Mouse (Mus musculus) left cerebral cortex, postnatal 36 days (tissue): ENCODE measurements around the gene Col20a1. TPM values are rescaled to one million over a fixed set of nuclear protein-coding genes. Genes with fewer than 3 reads are reported as not detected.

ENCODE experiments used
- DNase-seq, 2 experiments: peaks; one replicate each; pipeline ENCODE4 v3.0.0; 2021 to 2022; ENCODE audit warnings: low spot score in 2 of 2, mixed read lengths in 1 of 2
- intact Hi-C: fragments of 180-260 bp; cut with DNase I; formaldehyde crosslinking; loops from one replicate; pipeline ENCODE4 v1.15.1; 2025
- total RNA-seq, 2 experiments: library from RNA; stranded (reverse); gene quantifications; 2 replicates each; pipeline ENCODE4 v1.2.3; 2021

Col20a1 gene
- total RNA-seq, 2 experiments from 2014 or later, result 1.3 to 2.1 TPM

DNA sequence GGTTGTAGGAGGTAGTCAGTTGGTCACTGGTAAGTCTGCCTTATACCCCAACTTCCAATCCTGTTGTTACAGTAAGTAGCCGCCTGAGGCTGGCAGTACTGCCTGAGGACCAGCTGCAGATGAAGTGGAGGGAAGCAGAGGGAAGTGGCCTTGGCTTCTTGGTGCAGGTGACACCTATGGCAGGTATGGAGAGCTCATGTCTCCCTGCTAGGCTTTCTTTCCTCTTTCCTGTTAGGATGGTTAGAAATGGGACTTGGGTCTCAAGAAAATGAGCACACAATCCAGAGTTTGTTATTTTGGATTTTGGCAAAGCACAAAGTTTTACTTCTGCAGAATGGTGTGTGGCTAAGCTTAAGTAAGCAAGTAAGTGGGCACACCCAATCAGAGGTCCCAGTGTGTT lies 2.6 kb downstream of the Col20a1 start:
- intact Hi-C loops, result no loop called here

DNA sequence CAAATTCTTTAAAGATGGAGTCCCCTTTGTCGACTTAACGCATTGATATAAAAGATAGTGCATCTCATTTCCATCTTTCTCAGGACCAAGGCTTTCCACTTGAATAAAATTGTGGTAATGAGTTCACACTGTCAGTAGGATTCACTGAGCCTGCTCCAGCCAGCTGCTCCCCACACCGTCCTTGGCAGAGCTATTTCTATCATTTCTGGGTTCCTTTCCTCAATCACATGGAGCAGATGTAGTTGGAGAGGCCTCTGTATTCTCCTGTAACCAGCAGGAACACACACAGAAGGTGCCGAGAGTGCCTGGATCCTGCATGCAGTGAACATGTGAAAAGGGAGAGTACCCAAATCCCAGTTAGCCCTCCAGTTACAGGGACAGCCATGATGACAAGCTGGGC lies 4.0 kb downstream of the Col20a1 start:
- intact Hi-C loops, result no loop called here

More for the DNA sequence above, 2.6 kb downstream of the Col20a1 start:
- DNase-seq, result no peak

DNA sequence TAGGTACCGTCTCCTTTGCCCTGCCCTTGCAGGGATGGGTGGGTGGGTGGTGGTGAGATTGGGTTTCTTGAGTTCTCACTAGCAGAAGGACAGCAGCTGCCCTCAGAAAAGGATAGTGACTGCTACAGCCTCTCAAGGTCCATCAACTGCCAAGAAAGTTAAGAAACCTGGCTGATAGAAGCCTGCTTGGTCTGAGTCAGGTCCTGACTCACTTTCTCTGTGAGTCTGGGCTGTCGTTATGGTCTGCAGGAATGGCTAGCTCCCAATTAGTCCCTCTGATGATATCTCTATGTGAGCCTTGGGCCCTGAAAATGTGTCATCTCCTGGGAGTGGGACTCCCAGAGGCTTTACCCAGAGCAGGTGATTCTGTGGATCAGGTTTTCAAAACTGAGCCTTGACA lies 8.0 kb downstream of the Col20a1 start:
- intact Hi-C loops, result no loop called here
- DNase-seq, result no peak

More for the DNA sequence above, 4.0 kb downstream of the Col20a1 start:
- no peak for DNase-seq

DNA sequence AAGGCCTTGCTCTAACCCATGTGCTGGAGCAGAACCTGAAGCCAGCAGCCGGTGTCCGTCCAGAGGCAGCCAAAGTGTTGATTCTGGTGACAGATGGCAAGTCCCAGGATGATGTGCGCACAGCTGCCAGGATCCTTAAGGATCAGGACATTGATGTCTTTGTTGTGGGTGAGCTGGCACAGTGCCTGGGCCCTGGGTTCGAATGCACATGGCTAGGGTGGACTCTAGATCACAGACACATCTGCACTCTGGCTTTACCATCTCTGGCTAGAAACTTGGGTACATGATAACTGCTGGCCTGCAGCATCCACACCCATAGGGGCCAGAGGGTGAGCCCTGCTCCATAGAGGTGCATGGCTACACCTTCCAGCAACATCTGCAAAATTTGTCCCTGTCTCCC lies 9.1 kb downstream of the Col20a1 start:
- intact Hi-C loops, result no loop called here
- DNase-seq, result no peak

DNA sequence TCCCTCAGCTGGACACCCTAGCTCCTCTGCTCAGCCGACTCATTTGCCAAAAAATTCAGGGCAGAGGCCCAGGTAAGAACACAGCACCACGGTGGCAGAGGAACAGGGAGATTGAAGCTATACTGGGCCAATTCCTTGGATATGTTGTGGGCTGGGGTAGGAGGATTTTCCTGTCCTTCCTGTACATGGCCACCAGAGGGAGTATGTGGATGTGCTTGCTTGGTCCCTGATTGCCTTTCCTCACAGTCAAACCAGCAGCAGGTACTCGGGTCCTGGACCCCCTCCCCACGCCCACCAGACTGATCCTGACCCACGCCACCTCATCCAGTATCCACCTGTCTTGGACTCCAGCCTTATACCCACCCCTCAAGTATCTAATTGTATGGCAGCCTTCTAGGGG lies 10.1 kb downstream of the Col20a1 start:
- intact Hi-C loops, result loop anchor here (1.0 to 2.0 kb wide), 2 partner anchors 64 to 76 kb away; no protein-coding TSS in a partner anchor
- DNase-seq, result peak; percentile 48 to 53

DNA sequence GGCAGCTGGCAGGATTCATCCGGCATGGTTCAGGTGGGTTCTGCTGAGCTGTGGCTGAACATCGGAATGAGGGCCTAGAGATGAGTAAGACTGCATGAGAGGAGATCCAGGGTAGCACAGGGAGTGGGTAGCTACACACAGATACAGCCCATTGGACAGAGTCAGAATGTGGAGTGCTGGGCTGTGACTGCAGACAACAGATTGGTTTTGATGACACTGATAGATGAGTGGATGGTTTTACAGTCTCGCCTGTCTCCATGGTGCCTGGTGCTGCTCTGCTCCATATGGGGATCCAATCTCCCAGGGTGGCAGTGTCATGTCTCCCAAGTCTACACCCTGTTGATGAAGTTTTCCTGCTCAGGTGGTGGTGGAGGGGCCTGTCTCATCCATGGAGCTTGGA lies 10.6 kb downstream of the Col20a1 start:
- DNase-seq, result no peak
- intact Hi-C loops, result loop anchor here (1.0 to 2.0 kb wide), 2 partner anchors 63 to 76 kb away; no protein-coding TSS in a partner anchor

DNA sequence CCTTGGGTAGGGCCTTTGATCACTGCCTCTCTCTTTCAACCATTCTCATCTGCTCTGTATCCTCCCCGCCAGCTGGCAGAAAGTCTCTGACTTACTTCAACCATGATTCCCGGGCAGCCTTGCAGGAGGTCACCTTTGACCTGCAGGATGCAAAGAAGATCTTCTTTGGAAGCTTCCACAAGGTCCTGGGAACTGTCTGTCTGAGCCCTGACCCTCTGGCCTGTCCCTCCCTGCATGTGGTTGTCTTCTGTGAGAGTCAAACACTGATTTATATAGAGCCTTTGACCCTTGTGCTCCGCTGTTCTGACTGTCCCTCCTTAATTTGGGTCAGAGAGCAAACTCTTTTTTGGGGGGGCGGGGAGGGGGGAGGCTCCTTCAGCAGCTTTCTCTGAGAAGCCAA lies 20.7 kb downstream of the Col20a1 start:
- no peak for DNase-seq
- intact Hi-C loops, result no loop called here

DNA sequence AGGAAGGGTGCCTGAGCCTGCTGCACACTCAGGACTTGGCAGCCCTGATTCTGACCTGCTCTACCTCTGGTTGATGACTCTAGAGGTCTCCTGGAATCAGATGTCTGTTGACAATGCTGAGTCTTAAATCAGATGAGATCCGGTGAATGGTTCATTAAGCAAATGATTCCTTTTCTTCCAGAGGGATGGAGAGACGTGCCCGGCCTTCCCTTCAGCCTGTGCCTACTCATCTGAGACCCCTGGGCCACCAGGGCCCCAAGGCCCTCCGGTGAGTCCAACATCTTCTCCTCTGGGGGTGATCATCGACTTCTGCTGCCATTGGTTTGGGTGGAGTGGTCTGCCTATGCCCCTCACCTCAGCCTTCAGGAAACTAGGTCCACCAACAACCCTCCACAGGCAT lies 22.0 kb downstream of the Col20a1 start:
- intact Hi-C loops, result no loop called here

DNA sequence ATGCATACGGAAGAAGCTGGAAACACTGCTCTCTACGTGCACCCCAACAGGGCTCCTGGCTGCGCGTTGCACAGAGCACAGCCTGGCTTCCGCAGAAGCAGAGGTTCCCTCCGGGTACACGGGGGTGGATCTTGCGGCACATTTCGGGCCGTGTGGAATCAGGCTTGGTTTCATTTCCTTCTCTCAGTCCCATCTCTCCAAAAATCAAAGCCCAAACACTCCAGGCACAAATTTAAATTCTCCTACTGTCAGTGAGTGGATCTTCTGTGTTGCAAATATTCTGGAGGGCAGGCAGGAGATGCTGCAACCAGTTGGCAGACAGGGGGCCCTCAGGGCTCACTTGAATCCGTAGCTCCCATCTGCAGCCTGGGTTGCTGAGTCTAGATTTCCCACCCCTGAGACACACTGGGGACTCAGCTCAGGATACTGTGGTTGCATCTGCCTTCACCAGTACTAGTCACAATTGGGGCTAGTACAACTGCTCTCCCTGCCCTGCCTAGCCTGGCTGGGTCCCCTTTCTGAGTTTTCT lies 45.1 kb downstream of the Col20a1 start:
- intact Hi-C loops, result loop anchor here (5.0 kb wide), 1 partner anchor 41 kb away; no protein-coding TSS in a partner anchor
- DNase-seq, result peak in 1 of 2 experiments; percentile 38

More for the DNA sequence above, 22.0 kb downstream of the Col20a1 start:
- DNase-seq, result no peak

DNA sequence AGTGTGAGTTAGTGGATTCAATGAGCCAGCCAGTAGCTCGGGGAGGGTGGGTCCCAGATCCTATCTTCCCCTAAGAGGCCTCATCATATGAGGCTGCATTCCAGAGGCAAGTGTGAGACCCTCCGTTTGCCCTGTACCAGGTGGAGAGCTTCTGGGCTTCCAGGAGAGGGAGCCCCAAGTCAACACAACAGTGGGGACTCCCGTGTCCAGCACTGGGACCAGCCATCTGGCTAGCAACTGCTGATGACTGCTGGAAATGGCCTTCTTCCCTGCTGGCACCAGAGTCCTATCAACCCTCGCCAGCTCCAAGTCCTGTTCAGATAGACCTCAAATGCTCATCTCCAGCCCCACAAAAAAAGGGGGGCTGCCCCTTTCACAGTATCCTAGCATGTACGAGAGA lies 46.1 kb downstream of the Col20a1 start:
- peak in 1 of 2 experiments; percentile 32 for DNase-seq
- intact Hi-C loops, result loop anchor here (2.0 to 5.0 kb wide), 2 partner anchors 26 to 40 kb away; no protein-coding TSS in a partner anchor

DNA sequence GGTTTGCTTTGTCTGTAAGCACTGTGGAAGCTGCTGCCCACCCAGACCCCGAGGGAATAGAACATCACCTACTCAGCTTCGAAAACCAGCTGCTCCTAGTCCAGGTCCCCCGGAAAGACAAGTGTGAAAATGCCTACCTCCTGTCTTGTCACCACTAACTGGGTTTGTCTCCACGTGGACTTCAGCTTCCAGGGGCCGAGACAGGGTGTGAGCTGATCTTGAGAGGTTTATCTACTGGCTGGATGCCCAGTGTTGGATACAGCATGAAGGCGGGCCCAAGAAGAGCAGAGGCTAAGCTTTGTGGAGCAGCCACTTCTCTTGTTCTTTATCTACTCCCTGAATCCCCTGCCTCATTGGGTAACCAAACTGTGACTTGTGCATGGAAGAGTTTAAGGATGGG lies 47.0 kb downstream of the Col20a1 start:
- intact Hi-C loops, result loop anchor here (2.0 to 5.0 kb wide), 2 partner anchors 25 to 39 kb away; no protein-coding TSS in a partner anchor
- no peak for DNase-seq

DNA sequence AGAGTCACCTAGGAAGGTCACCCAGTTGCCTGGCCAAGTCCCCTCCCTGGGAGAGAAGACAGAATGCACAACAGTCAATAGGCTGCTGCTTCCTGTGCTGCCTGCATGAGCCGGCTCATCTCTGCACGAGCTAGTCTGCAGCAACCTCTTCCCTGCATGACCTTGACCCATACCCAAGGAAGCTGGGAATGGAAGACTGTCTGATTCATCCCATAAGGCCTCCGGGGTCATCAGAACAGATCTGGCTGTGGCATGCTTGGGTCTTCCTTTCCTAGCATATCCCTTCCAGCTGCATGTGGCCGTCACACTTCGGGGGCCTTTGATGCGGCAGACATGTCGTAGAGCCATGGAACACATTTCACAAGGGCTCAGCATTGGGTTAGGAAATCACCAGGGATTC lies 48.9 kb downstream of the Col20a1 start:
- DNase-seq, result no peak
- intact Hi-C loops, result no loop called here

DNA sequence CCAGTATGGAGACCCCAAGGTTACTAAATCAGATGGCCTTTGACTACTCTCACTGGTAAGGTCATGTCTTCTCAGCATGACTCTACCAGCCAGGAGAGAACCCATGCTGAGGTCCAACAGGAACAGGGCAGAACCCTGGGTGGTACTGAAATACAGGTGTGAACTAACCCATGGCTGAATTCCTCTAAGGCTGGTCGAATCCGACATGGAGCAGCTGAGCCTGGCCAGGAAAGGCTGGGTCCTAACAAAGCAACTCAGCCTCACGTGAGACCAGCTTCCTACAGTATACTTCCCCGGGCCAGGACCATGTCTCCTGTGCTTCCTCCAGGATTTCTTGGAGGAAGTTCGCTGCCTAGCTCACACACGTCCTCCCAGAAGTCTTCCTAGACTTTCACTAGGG lies 50.2 kb downstream of the Col20a1 start:
- DNase-seq, result no peak
- intact Hi-C loops, result no loop called here

DNA sequence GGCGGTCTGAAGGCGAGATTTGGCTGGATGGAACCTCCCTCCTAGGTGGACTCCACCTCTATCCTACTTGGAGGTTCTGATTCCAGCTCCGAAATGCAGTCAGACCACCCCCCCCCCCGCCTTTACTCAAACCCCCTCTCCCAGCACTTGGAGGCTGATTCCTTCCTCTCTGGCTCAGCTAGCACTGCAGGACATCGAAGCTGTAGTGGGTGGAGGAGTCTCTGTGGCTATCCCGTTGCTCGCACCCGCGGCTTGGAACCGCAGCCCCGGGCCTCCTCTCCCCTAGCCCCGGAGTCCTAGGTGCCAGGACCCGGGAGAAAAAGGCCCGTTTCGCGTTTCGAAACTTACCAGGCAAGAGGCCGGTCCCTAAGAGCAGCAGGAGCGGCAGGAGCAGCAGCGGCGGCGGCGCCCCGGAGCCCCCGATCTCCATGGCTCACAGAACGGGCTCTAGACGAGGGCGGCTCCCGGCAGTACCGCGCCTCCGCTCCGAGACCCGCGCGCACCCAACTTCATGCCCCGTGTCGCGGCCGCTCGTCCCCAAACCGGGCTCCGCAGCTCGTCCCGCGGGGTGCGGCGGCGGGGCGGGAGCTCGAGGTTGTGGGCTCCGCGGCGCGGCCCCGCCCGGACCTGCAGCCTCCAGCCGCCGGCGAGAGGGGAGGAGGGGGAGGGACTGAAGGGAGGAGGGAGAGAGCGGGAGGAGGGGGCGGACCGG lies 52.5 kb downstream of the Col20a1 start:
- peak; percentile 21 to 38 for DNase-seq
- intact Hi-C loops, result no loop called here

DNA sequence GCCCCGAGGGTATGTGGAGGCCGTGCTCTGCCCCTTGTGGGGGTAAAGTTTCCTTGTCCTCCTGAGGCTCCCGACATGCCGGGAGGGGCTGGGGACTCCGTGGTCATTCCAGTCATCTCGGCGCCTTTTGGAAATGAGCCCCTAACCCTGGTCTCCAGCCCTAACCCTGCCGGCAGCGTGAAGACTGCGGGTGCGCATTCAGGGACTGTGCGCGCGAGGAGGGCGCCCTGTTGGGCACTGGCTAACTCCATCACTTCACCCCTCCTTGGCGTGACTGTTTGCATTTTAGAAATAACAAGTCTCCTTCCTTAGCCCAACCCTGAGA lies 53.0 kb downstream of the Col20a1 start:
- no peak for DNase-seq
- intact Hi-C loops, result no loop called here

DNA sequence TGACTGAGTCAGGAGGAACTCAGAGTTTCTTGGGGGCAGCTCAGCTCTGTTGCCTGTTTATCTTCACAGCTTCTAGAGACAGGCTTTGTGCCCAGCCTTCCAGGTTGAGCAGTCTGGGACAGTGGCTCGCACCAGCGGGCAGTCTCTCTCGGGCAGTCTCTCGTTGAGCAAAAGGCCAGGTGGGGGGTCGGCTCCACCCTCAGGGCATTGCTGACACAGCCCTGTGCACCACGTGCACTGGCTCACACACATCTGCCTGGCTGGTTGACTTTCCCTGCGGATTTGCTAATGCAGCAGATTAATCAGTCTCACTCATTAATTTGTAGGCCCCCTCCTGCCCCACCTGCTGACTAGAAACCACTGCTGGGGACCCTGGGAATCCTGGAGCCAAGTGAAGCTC lies 55.6 kb downstream of the Col20a1 start:
- intact Hi-C loops, result no loop called here
- no peak for DNase-seq

DNA sequence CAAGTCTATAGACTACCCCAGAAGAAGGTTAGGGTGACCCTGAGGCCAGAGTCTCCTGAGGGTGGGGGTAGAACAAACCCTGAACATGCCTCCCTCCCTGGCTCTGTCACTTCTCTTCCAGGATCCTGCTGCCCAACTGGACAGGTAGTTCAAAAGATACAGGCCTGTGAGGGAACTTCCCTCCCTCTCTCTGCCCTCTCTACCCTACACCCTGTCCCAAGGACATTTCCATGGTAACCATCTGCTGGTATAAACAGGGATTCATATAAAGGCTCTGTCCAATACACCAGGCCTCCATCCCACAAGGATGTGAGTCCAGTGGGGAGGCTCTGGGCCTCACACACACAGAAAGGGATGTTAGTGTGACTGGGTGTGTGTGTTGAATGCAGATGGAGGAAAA lies 56.0 kb downstream of the Col20a1 start:
- no peak for DNase-seq
- intact Hi-C loops, result no loop called here

DNA sequence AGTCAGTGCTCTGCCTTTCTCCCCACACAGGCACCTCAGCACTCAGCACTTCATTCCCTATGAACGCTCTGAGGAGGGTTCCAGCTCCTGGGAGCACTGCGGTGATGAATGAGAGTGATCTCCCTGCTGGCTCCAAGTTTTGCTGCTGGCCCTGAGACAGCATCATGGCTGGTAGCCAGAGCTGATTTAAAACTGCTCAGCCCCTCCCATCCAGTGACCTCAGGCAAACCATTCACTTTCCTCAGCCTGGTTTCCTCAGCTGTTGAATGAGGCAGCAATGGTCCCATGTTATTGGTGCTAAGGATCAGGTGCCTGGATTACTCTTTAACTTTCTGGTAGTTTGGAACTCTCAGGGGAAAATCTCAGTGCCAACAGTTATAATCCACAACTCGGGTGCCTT lies 57.1 kb downstream of the Col20a1 start, which contains the start of gene Chrna4:
TSS of gene Chrna4 (minus strand) at position 110 of the 400 bp plus-strand sequence.
- no peak for DNase-seq
- intact Hi-C loops, result no loop called here

DNA sequence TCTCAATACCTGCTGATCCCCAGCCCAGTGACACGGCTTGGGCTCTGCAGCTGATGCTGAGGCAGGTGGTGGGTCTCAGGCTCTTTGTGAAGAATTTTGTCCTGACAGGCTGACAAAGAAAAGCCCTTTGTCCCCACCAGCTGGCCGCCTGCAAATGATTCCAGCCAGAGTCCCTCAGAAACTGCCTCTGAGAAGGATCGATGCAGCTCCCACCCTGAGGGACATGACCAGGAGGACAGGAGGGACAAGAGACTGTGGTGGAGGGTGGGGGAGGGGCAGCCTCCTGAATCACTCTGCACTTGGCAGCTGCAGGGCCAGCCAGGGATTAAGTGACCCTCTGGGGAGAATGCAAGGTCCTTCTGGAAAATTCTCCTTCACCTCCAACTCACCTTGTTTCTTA lies 57.7 kb downstream of the Col20a1 start:
- no peak for DNase-seq
- intact Hi-C loops, result no loop called here

DNA sequence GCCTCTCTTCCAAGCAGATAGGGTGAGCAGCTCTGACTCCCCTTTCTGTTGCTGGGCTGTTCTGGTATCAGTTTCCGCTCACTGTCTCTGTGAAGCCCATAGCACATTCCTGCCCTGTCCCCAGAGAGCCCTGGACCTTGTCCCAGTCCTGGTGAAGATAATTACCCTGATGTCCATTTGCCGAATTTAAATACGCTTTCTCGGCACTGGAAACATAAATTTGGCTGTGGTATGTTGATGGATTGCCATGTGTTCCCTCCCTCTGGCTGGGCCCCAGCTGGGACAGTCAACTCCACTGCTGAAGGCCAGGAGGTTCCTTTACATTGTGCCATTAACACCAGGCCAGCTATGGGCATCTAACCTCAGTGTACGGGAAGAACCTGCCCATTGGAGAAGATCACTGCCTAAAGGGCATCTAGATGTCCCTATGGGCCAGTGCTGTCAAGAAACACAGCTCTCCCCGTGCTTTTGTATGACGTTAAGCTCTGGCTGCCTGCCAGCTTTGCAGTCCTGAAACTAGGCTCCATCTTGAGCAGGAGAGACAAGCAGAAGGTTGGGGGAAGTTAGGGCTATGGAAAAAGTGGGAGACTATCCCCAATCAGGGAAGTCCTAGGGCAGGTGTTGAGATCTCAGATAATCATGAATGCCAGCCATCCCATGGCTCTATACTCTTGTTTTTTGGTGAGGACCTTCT lies 62.1 kb downstream of the Col20a1 start:
- no peak for DNase-seq
- intact Hi-C loops, result no loop called here

DNA sequence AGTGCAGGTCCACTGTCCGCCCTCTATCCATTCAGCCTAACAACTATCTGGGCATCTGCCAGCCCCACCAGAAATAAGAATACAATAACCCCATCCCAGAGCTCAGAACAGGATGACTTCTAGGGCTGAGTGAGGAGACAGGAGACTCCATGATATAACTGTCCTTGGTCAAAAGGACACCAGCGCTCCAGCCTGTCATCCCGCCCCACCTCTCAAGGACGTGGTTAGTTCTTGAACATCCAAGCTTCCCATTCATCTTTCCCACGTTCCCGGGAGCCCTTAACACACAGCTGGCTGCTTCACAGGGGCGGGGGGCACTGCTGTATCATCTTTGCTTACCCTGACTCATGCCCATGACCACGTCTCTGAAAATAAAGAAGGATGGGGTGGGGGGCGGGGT lies 62.7 kb downstream of the Col20a1 start:
- intact Hi-C loops, result no loop called here
- DNase-seq, result no peak
